Mouse (Mus musculus): ENCODE measurements around the gene Ap1s2. TPM values are rescaled to one million over a fixed set of nuclear protein-coding genes. Genes with fewer than 3 reads are reported as not detected.

The Ap1s2 gene
- polyA plus RNA-seq, 1 experiment from 2014 or later: 10.4 TPM

GRCm38 (mm10) chrX:163879461-163879860, 29.4 kb upstream of the Ap1s2 start:
- no peak for TF ChIP-seq CTCF (IDR thresholded peaks at IDR 0.05; ENCODE audit: low read depth)
- Histone ChIP-seq H3K27me3 (replicated peaks; ENCODE audit: control insufficient read depth, insufficient read depth, low read length) (no peaks in the 10 kb centered on the region), H3K9ac (ENCODE audit: low read depth, low read length) (no peak overlapping the region), H3K36me3 (ENCODE audit: control insufficient read depth, insufficient read depth) (no peaks in the 10 kb centered on the region), H3K4me1 (replicated peaks; ENCODE audit: control insufficient read depth, insufficient read depth, low read length) (no peaks in the 10 kb centered on the region), H3K4me3 (ENCODE audit: low read depth, low read length) (no peak overlapping the region), H3K27ac (ENCODE audit: low read depth, low read length) (no peak overlapping the region), H3K4me2 (replicated peaks; ENCODE audit: low read depth) (no peak overlapping the region), H3K9me3 (ENCODE audit: control insufficient read depth) (no peaks in the 10 kb centered on the region)
- no peak for ATAC-seq
- 52% methylated on average over 5 of the region's 5 CpGs for WGBS

GRCm38 (mm10) chrX:163885539-163885981, 23.3 kb upstream of the Ap1s2 start:
- Histone ChIP-seq H3K4me3 (ENCODE audit: low read depth, low read length) (no peak overlapping the region), H3K27me3 (replicated peaks; ENCODE audit: control insufficient read depth, insufficient read depth, low read length) (no peaks in the 10 kb centered on the region), H3K4me1 (replicated peaks; ENCODE audit: control insufficient read depth, insufficient read depth, low read length) (no peaks in the 10 kb centered on the region), H3K9me3 (ENCODE audit: control insufficient read depth) (no peaks in the 10 kb centered on the region), H3K36me3 (ENCODE audit: control insufficient read depth, insufficient read depth) (no peaks in the 10 kb centered on the region), H3K27ac (ENCODE audit: low read depth, low read length) (no peak overlapping the region), H3K4me2 (replicated peaks; ENCODE audit: low read depth) (no peak overlapping the region), H3K9ac (ENCODE audit: low read depth, low read length) (no peak overlapping the region)
- no peak for TF ChIP-seq CTCF (IDR thresholded peaks at IDR 0.05; ENCODE audit: low read depth)
- no peak for ATAC-seq
- WGBS: 94% methylated on average over 4 of the region's 4 CpGs

DNA sequence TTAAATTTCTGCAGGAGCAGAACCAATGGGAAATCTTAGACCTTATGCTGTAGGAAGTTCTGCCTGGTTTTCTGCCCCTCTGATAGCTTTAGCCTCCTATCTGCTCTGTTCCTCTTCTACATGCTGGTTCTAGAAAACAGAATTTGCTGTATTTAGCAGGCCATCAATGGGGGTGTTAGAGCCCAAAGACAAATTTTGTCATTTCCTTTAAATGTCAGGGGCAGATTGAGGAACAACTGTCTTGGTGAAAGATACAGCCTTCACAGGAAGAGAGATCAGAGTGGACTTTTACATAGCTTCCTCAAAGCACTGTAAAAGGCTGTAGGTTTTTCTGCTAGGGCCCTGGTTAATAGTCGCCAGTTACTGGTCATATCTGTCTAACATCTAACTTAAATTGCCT, 11.5 kb upstream of the Ap1s2 start:
- Histone ChIP-seq H3K4me2 (replicated peaks; ENCODE audit: low read depth) (no peak overlapping the region), H3K36me3 (ENCODE audit: control insufficient read depth, insufficient read depth) (no peaks in the 10 kb centered on the region)
- 41% methylated on average over 1 of the region's 1 CpGs for WGBS

DNA sequence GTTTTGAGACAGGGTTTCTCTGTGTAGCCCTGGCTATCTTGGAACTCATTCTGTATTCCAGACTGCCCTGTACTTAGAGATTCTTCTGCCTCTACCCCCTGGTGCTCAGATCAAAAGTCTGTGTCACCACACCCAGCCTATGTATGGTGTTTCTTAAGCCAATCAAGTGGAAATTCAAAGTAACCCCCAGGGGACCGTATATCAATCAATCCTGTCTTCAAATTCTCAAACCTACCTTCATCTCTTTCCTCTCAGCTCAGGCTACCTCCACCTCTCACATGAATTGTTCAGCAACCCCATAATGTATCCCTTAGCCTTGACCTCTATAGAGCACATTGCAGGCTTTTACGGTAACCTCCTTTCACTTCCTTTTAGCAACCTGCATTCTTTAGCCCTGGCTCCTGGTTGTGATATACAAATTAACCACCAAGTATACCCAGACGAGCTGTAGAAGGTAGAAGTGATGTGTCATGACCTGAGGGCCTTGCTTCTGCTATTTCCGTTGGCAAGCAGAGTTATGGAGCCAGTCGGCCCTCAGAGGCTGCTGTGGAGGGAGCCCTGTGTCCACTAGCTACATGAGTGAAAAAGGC, 9.3 kb upstream of the Ap1s2 start:
- Histone ChIP-seq H3K4me1 (replicated peaks; ENCODE audit: control insufficient read depth, insufficient read depth, low read length) (no peaks in the 10 kb centered on the region), H3K27me3 (replicated peaks; ENCODE audit: control insufficient read depth, insufficient read depth, low read length) (0 out of 2 replicates have a peak, but pooled peaks cover 4% of the 10 kb centered on the region), H3K4me3 (ENCODE audit: low read depth, low read length) (no peak overlapping the region), H3K4me2 (replicated peaks; ENCODE audit: low read depth) (no peak overlapping the region), H3K36me3 (ENCODE audit: control insufficient read depth, insufficient read depth) (no peaks in the 10 kb centered on the region), H3K9ac (ENCODE audit: low read depth, low read length) (no peak overlapping the region), H3K9me3 (ENCODE audit: control insufficient read depth) (no peaks in the 10 kb centered on the region), H3K27ac (ENCODE audit: low read depth, low read length) (no peak overlapping the region)
- TF ChIP-seq CTCF (IDR thresholded peaks at IDR 0.05; ENCODE audit: low read depth): no peak
- 56% methylated on average over 5 of the region's 5 CpGs for WGBS
- no peak for ATAC-seq

More for the DNA sequence above, 11.5 kb upstream of the Ap1s2 start:
- no peak overlapping the region for H3K27ac ChIP-seq (ENCODE audit: low read depth, low read length)
- H3K9me3 ChIP-seq (ENCODE audit: control insufficient read depth): no peaks in the 10 kb centered on the region
- H3K27me3 ChIP-seq (replicated peaks; ENCODE audit: control insufficient read depth, insufficient read depth, low read length): 0 out of 2 replicates have a peak, but pooled peaks cover 4% of the 10 kb centered on the region
- no peak overlapping the region for H3K4me3 ChIP-seq (ENCODE audit: low read depth, low read length)
- TF ChIP-seq CTCF (IDR thresholded peaks at IDR 0.05; ENCODE audit: low read depth): no peak
- no peak overlapping the region for H3K9ac ChIP-seq (ENCODE audit: low read depth, low read length)
- H3K4me1 ChIP-seq (replicated peaks; ENCODE audit: control insufficient read depth, insufficient read depth, low read length): no peaks in the 10 kb centered on the region
- no peak for ATAC-seq

GRCm38 (mm10) chrX:163906861-163907260, 2.0 kb upstream of the Ap1s2 start:
- Histone ChIP-seq H3K9ac (ENCODE audit: low read depth, low read length) (no peak overlapping the region), H3K4me1 (replicated peaks; ENCODE audit: control insufficient read depth, insufficient read depth, low read length) (no peaks in the 10 kb centered on the region), H3K27ac (ENCODE audit: low read depth, low read length) (no peak overlapping the region), H3K36me3 (ENCODE audit: control insufficient read depth, insufficient read depth) (no peaks in the 10 kb centered on the region), H3K4me2 (replicated peaks; ENCODE audit: low read depth) (no peak overlapping the region), H3K9me3 (ENCODE audit: control insufficient read depth) (no peaks in the 10 kb centered on the region), H3K27me3 (replicated peaks; ENCODE audit: control insufficient read depth, insufficient read depth, low read length) (0 out of 2 replicates have a peak, but pooled peaks cover 8% of the 10 kb centered on the region), H3K4me3 (ENCODE audit: low read depth, low read length) (no peak overlapping the region)
- WGBS: 87% methylated on average over 2 of the region's 2 CpGs
- no peak for ATAC-seq
- TF ChIP-seq CTCF (IDR thresholded peaks at IDR 0.05; ENCODE audit: low read depth): no peak

GRCm38 (mm10) chrX:163908003-163908336, 847 bp upstream of the Ap1s2 start:
- Histone ChIP-seq H3K27me3 (replicated peaks; ENCODE audit: control insufficient read depth, insufficient read depth, low read length) (0 out of 2 replicates have a peak, but pooled peaks cover 8% of the 10 kb centered on the region), H3K4me2 (replicated peaks; ENCODE audit: low read depth) (peak overlapping the region; percentile 66), H3K4me3 (ENCODE audit: low read depth, low read length) (peak overlapping the region; percentile 61; the same call in 1 of the 2 replicates), H3K9ac (ENCODE audit: low read depth, low read length) (0 out of 2 replicates have a peak overlapping the region, but pooled peaks have one; percentile 53), H3K4me1 (replicated peaks; ENCODE audit: control insufficient read depth, insufficient read depth, low read length) (no peaks in the 10 kb centered on the region), H3K9me3 (ENCODE audit: control insufficient read depth) (no peaks in the 10 kb centered on the region), H3K36me3 (ENCODE audit: control insufficient read depth, insufficient read depth) (no peaks in the 10 kb centered on the region), H3K27ac (ENCODE audit: low read depth, low read length) (no peak overlapping the region)
- no peak for ATAC-seq
- no peak for TF ChIP-seq CTCF (IDR thresholded peaks at IDR 0.05; ENCODE audit: low read depth)
- 23% methylated on average over 8 of the region's 8 CpGs for WGBS
